Mouse (Mus musculus) macrophage (primary cell): Measurements from ENCODE around the gene Tnfaip8l2. TPM values are rescaled to one million over a fixed set of nuclear protein-coding genes. Genes with fewer than 3 reads are reported as not detected.

Experiments
- H3K27ac ChIP-seq: fragments of 350-480 bp; formaldehyde crosslinking; 2 replicates; pipeline ENCODE4 v1.9.0; 2021
- H3K36me3 ChIP-seq: fragments of 350-480 bp; formaldehyde crosslinking; 2 replicates; pipeline ENCODE4 v1.9.0; 2021; ENCODE audit errors: inconsistent target
- H3K4me3 ChIP-seq: fragments of 350-480 bp; formaldehyde crosslinking; 2 replicates; pipeline ENCODE4 v1.9.0; 2021; ENCODE audit errors: inconsistent target
- H3K79me2 ChIP-seq: fragments of 350-480 bp; formaldehyde crosslinking; 2 replicates; pipeline ENCODE4 v1.9.0; 2021; ENCODE audit errors: inconsistent target
- WGBS: methylation state at CpG from one replicate; pipeline ENCODE4 v1.1.7; 2026; ENCODE audit warnings: inconsistent platforms; ENCODE audit not compliant: missing documents; 5-methylcytosine and 5-hydroxymethylcytosine counted together
- polyA plus RNA-seq: library from polyadenylated mRNA; stranded (reverse); fragments of 250-400 nt; gene quantifications from 3 replicates; pipeline ENCODE4 v1.2.4, GENCODE M21; 2018; ENCODE audit warnings: inconsistent platforms

The Tnfaip8l2 gene
- polyA plus RNA-seq, 1 experiment from 2014 or later, result 64.6 TPM

DNA sequence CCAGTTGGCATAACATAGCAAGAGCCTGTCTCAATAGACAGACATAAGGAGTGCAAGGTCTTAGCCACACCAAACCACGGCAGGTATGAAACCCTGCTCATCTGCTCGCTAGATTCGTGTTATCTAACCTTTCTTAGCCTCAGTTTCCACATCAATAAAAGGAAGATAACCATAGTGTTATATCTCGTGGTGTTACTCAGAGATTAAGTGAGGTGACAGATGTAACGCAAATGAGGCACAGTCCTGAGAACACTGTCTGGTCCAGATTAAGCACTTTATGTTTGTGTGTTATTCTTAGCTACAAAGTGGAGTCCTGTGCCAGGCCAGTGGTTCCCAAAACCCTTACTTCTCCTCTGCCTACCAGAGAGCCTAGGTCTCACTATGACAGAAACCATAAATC is 22.7 kb upstream of the Tnfaip8l2 start:
- no peaks in the 10 kb centered on the region for H3K36me3 ChIP-seq
- no peak overlapping the region for H3K4me3 ChIP-seq
- no peaks in the 10 kb centered on the region for H3K79me2 ChIP-seq
- WGBS, result 82% methylated on average over 5 of the region's 5 CpGs
- H3K27ac ChIP-seq, result no peak overlapping the region

DNA sequence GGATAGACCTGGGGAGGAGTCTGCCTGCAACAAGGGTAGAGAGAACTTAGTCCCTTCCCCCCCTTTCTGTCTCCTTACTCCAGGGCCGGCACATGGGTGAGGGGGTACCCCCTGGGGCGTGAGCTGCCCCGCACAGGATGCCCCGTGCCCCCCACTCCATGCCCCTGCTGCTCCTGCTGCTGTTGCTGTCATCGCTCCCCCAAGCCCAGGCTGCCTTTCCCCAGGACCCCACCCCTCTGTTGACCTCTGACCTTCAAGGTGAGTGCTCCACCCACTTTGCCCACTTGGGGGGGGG is 22.0 kb upstream of the Tnfaip8l2 start:
- Histone ChIP-seq H3K79me2 (no peaks in the 10 kb centered on the region), H3K36me3 (no peaks in the 10 kb centered on the region), H3K27ac (no peak overlapping the region), H3K4me3 (no peak overlapping the region)
- 85% methylated on average over 5 of the region's 5 CpGs for WGBS

DNA sequence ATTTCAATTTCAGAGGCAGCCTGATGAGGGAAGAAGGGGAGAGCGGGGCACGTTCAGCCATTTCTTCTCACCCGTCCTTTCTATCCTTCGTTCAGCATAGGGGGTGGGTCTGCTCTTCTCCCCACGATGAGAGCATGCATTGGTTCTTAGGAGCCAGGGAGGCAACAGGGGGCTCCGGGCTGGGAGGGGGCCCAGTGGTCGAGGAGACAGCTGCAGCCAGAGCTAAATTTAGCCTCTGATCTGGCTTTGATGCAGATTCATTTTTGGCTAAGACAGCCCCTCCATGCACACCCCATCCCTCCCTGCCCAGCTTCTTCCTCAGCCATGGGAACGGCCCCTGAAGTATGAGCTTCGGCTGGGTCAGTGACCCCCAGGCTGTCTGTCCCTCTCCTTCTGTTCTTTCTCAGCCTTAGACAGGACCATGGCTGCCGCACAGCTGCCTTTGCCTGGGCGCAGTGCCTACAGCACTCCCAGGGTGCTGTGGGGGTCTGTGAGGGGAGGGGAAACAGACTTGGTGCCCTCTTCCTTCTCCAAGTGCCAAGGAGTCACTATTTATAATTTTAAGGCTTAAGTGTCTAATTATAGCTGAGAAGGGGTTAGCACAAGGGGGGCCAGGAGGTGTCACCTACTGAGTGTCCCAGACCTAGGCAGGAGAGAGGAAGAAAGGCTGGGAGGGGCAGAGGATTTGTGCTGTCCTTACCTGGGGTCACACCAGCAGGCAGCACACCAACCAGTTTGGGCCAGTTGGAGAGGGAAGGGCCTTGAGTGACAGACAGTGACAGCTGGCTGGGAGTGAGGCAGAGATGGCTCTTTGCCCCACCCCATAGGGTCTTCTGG is 21.5 kb upstream of the Tnfaip8l2 start:
- H3K27ac ChIP-seq, result no peak overlapping the region
- H3K36me3 ChIP-seq, result no peaks in the 10 kb centered on the region
- 79% methylated on average over 11 of the region's 11 CpGs for WGBS
- no peaks in the 10 kb centered on the region for H3K79me2 ChIP-seq
- H3K4me3 ChIP-seq, result no peak overlapping the region

DNA sequence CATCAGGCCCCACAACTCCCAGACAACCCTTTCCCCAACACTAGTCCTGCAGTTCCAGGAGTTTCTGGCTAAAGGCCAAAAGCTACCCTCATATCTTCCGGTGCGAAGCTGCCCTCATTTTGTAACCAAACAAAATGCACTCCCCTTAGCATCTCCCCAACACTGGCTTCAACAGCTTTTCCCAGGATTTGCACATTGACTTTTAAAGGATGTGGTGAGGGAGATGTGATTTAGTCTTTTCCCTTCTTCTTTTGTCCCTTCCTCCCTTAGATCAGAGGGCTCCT is 20.1 kb upstream of the Tnfaip8l2 start:
- Histone ChIP-seq H3K4me3 (no peak overlapping the region), H3K36me3 (no peaks in the 10 kb centered on the region), H3K79me2 (no peaks in the 10 kb centered on the region), H3K27ac (no peak overlapping the region)
- 95% methylated on average over 2 of the region's 2 CpGs for WGBS

DNA sequence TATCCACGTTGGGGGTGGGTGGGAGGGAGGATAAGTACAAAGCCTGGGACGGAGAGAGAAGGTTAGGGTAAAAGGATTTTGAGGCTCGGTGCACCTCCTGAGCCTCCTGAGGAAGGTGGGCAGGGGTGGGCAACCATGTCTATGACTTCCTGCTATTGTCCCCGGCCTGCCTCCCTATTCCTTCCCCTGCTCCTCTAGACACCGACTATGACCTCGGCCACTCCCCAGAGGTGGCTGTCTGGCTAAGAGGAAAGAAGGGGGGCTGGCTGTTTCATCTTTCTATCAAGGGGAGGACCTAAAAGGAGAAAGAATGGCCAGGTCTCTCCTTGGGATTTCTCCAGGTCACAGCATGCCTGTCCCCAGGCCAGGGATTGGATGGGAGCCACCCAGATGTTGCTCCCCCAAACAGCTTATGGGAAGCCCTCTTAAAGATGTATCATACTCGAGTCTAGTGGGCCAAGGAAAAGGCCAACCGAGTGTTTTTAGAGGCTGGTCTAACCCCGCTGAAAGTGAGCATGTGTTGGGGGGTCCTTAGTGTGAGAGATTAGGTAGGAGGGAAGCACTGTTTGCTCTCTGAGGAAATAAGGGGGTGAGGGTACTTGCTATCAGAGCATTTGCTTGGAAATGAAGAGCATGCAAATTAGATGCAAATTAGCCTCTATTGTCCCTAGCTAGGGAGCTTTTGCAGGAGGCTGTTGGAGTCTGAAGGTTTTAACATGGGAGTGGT is 19.6 kb upstream of the Tnfaip8l2 start:
- H3K4me3 ChIP-seq, result no peak overlapping the region
- 42% methylated on average over 9 of the region's 9 CpGs for WGBS
- no peaks in the 10 kb centered on the region for H3K36me3 ChIP-seq
- H3K79me2 ChIP-seq, result no peaks in the 10 kb centered on the region
- H3K27ac ChIP-seq, result no peak overlapping the region

DNA sequence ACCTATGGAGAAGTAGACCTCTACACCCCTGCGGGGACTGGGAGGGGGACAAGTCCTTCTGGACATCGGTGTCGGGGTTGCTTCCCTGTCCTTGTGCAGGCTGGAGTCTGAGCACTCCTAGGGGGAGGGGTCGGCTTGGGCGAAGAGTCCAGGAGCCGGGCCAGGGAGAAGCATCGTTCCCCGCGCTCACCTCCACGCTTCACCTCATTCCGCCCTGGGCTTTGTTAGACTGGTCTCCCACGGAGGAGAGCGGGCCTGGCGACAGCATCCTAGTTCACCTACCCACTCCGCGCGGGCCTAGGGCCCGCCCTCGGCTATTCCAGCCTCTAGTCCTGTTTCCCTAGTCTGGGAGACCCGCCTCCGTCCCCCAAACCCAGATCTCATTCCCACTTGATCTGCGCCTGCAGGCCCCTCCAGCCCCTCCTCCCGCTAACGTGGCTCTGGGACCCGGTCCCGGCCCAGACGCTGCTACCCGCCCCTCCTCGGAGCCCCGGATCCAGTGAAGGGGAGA is 18.9 kb upstream of the Tnfaip8l2 start:
- no peaks in the 10 kb centered on the region for H3K36me3 ChIP-seq
- no peaks in the 10 kb centered on the region for H3K79me2 ChIP-seq
- peak overlapping the region; percentile 48; the same call in 1 of the 2 replicates for H3K4me3 ChIP-seq
- 11% methylated on average over 29 of the region's 30 CpGs for WGBS
- H3K27ac ChIP-seq, result no peak overlapping the region

DNA sequence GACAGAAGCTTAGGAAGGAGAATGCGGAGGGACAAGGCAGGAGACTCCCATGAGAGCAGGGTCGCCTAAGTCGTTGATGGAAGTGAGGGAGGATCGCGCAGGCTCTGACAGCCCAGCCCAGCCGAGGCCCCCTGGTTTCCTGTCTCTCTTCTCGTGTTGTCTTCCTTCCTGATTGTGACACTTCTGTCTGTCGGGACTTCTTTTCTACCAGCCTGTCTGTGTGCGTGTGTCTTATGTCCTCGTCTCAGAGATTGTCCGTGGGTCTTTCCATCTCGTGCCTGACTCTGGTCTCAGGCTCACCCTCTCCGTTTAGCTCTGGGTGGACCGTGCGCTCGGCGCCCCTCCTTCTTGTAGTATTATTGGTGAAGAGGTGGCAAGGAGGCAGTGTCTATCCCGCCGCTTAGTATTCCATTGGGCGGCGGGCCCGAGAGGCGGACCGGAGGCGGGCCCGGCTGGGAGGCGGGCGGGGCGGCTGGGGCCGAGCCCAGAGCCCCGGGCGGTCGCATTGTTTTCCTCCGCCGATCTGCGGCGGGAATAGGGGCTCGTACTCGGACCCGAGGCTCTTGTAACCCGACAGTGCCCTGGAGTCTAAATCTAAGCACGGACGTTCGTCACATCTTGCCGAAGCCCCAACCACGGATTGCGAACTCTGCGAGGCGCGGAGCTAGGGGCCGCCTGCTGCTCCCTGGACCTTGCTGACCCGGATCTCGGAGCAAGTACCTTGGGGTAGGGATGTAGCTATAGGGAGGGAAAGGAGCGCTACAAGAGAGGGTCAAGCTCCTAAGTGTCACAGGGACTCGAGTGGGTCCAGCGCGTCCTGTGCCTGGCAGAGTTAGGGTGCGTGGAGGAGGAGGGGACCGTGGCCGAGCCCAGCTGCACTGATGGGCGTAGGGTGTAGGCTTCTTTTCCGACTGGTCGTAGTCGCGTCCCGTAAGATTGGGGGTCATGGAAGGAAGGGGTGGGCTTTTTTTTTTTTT is 18.1 kb upstream of the Tnfaip8l2 start, which contains the start of gene Sema6c:
Sema6c (plus strand) TSS at position 471 of the 977 bp plus-strand sequence.
- Histone ChIP-seq H3K36me3 (no peaks in the 10 kb centered on the region), H3K27ac (no peak within 1 kb of the TSS), H3K4me3 (peak within 1 kb of the TSS; percentile 48), H3K79me2 (no peaks in the 10 kb centered on the region)
- WGBS, result 1% methylated on average over 54 of the region's 66 CpGs

DNA sequence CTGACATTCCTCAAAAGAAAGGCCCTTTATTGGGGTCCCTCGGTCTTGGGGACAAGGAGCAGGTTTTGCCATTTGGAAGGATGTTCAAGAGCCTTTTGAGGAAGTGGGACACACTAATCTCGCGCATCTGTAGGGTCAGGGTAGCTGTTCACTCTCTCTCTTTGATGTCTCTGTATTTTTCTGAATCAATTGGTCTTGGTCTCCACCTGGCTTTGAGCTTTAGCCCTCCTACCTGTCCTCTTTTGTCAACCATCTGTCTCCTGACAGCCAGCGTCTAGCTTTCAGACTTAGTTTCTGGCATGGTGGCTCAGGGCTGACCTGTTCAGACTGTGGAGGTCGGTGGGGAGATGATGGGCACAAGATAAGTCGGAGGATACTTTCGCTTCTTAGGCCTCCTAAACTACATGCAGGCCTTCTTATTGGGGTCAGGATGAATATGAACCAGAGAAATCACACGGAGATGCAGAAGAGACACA is 17.4 kb upstream of the Tnfaip8l2 start:
- 27% methylated on average over 8 of the region's 8 CpGs for WGBS
- no peak overlapping the region for H3K27ac ChIP-seq
- peak overlapping the region; percentile 48 for H3K4me3 ChIP-seq
- no peaks in the 10 kb centered on the region for H3K36me3 ChIP-seq
- no peaks in the 10 kb centered on the region for H3K79me2 ChIP-seq

DNA sequence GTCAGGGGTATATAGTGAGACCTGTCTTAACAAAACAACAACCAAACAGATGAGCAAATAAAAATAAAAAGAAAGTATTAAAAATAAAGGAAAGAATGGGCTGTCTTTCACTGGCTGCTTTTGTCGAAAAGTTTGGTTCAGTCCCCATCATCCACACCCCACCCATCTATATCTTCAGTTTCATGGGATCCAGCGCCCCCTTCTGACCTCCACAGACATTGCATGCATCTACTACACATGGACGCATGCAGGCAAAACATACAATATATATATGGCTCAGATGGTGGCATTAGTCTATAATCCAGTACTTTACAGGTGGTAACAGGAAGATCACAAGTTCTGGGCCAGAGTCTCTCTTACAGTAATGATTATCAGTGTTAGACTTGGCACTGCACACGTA is 11.7 kb upstream of the Tnfaip8l2 start:
- no peaks in the 10 kb centered on the region for H3K36me3 ChIP-seq
- no peak overlapping the region for H3K27ac ChIP-seq
- 50% methylated on average over 4 of the region's 4 CpGs for whole genome bisulfite sequencing
- H3K4me3 ChIP-seq, result no peak overlapping the region
- no peaks in the 10 kb centered on the region for H3K79me2 ChIP-seq

DNA sequence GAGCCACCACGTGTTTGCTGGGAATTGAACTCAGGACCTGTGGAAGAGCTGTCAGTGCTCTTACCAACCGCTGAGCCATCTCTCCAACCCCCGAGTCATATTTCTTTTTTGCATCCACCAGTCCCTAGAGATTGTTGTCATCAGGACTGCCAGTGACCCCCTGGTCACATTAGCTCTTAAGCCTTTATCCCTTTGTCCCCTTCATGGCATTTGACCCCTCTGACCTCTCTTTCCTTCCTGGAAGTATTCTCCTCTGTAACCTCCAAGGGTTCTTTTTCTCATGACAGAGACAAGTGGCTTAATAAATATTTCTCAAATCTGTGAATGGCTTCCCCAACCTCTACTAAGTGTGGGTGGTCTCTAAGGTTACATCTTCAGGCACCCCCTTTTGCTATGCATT is 5.8 kb upstream of the Tnfaip8l2 start:
- 89% methylated on average over 3 of the region's 3 CpGs for WGBS
- H3K27ac ChIP-seq, result no peak overlapping the region
- H3K4me3 ChIP-seq, result no peak overlapping the region
- no peaks in the 10 kb centered on the region for H3K79me2 ChIP-seq
- no peaks in the 10 kb centered on the region for H3K36me3 ChIP-seq

DNA sequence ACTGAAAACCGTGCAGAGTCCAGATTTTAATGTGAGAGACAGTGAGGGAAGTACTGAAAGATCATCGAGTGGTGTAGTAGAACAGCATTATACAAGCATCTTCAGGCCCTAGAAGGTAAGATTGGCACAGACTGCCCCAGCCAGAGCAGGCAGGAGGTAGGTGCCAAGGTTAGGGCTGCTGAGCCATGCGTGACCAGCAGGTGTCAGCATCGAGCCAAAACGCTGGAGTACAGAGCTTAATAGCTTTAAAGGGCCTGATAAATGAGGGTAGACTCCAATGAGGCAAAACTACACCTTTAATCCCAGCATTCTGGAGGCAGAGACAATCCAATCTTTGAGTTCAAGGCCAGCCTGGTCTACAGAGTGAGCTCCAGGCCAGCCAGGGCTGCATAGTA is 454 bp upstream of the Tnfaip8l2 start:
- Histone ChIP-seq H3K36me3 (no peaks in the 10 kb centered on the region; the same call in 1 of the 2 replicates), H3K27ac (peak overlapping the region; percentile 90; the same call in 1 of the 2 replicates), H3K79me2 (peaks cover 41% of the 10 kb centered on the region), H3K4me3 (peak overlapping the region; percentile 71; the same call in 1 of the 2 replicates)
- 0% methylated on average over 5 of the region's 5 CpGs for WGBS

DNA sequence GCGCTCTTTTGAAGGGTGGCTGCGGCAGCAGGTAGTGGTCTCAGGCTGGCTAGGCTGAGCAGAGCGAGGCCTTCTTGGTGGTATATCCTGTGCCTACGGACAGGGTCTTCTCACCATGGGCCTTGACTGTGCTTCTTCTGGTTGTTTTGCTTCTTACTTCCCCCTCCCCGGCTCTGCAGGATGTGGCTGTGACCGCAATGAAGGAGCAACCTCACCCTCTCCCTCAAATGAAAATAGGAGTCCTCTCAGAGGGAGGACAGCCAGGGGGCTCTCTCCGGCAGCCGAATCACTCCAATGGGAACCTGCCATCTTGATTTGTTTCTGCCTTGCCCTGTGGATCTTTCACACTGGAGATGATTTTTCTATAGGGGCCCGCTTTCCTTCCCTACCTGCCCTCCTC is 686 bp downstream of the Tnfaip8l2 start:
- no peaks in the 10 kb centered on the region; the same call in 1 of the 2 replicates for H3K36me3 ChIP-seq
- peak overlapping the region; percentile 90 for H3K27ac ChIP-seq
- 3% methylated on average over 9 of the region's 9 CpGs for WGBS
- peak overlapping the region; percentile 71 for H3K4me3 ChIP-seq
- H3K79me2 ChIP-seq, result peaks cover 50% of the 10 kb centered on the region

DNA sequence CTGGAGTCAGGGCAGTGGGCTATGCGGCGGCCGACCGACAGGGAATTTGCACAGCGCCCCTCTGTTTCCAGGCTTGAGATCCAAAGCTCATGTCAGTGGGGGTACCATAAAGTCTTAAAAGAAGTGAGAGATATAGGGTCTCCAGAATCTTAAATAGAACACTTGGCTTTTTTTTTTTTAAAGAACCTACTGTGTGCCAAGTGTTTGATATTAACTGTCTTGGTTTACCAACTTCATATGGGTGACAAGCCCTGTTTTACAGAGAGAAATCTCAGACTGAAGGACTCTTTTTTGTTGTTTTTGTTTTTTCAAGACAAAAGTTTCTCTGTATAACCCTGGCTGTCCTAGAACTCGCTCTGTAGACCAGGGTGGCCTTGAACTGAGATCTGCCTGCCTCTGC is 1.4 kb downstream of the Tnfaip8l2 start:
- 75% methylated on average over 5 of the region's 6 CpGs for WGBS
- Histone ChIP-seq H3K79me2 (peaks cover 50% of the 10 kb centered on the region), H3K36me3 (no peaks in the 10 kb centered on the region; the same call in 1 of the 2 replicates), H3K27ac (peak overlapping the region; percentile 90), H3K4me3 (peak overlapping the region; percentile 71)

DNA sequence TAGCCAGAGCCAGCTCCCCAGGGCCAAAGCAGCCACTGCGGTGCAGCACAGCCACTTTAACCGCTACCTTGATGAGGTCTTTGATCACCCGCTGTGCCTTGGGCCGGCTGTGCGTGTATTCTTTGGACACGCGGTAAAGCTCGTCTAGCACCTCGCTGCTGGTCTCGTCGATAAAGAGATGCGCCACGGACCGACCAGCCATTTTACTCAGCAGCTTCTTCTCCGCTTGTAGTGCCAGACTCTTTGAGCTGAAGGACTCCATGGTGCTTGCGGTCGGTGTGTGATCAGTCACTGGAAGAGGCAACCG is 1.9 kb downstream of the Tnfaip8l2 start:
- Histone ChIP-seq H3K36me3 (no peaks in the 10 kb centered on the region; the same call in 1 of the 2 replicates), H3K27ac (peak overlapping the region; percentile 90), H3K79me2 (peaks cover 50% of the 10 kb centered on the region), H3K4me3 (peak overlapping the region; percentile 71; the same call in 1 of the 2 replicates)
- 79% methylated on average over 18 of the region's 18 CpGs for WGBS
